Mouse (Mus musculus): ENCODE results near the gene AC134908.4. TPM values are rescaled to one million over a fixed set of nuclear protein-coding genes. Genes with fewer than 3 reads are reported as not detected.
"Not testable (repeated sequence)": the region's sequence is repeated elsewhere in the genome, so short reads cannot be mapped to it uniquely, and the experiment has no call there.

Gene AC134908.4
- polyA plus RNA-seq, 1 experiment, result 2.0 TPM

GRCm38 (mm10) chr17:25808789-25809605, 13.5 kb upstream of the AC134908.4 start, which contains the start of gene Fbxl16:
Gene Fbxl16, plus strand, starts transcription at chr17:25809085.
- peak; percentile 81 to 92 for DNase-seq (ENCODE audit: extremely low spot score in 1 of 2, low spot score in 1 of 2)

- no peak for DNase-seq (ENCODE audit: extremely low spot score in 1 of 2, low spot score in 1 of 2)
Measured at GRCm38 (mm10) chr17:25808028-25808427, 12.6 kb upstream of the AC134908.4 start.

DNA sequence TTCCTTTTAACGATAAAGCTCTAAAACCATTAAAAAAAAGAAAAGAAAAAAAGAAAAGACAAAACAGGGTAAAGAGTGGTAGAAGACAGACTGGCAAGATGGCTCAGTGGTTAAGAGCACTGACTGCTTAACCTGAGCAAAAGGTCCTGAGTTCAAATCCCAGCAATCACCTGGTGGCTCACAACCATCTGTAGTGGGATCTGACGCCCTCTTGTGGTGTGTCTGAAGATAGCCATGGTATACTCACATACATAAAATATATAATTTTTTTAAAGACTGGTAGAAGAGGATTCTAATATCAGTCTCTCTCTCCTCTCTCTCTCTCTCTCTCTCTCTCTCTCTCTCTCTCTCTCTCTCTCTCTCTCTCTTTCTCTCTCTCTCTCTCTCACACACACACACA, 12.0 kb upstream of the AC134908.4 start:
- DNase-seq (ENCODE audit: extremely low spot score in 1 of 2, low spot score in 1 of 2), result not testable (repeated sequence)

GRCm38 (mm10) chr17:25806507-25806906, 11.0 kb upstream of the AC134908.4 start:
- DNase-seq (ENCODE audit: extremely low spot score in 1 of 2, low spot score in 1 of 2), result no peak

GRCm38 (mm10) chr17:25802825-25803517, 7.5 kb upstream of the AC134908.4 start:
- peak; percentile 87 to 88 for DNase-seq (ENCODE audit: extremely low spot score in 1 of 2, low spot score in 1 of 2)

GRCm38 (mm10) chr17:25801029-25801428, 5.6 kb upstream of the AC134908.4 start:
- DNase-seq (ENCODE audit: extremely low spot score in 1 of 2, low spot score in 1 of 2), result peak in 1 of 2 experiments; percentile 89

DNA sequence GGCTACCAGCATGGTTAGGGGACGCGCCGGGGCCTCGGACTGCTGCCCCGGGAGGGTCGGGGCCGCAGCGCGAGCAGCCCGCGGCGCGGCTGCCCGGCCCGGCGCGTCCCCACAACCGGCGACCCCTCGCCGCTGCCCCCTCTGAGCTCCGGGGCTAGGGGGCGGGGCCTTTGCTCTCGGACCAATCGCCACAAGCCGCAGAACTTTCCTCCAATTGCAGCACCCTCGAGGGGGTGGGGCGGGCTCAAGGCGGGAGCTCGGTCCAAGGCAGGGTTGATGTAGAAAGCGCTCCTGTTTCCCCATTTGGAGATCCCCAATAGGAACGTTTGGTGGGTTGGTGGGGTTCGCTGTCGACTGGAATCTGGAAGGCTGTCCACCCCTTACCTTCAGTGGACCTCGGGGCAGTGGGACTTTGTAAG, 1.5 kb upstream of the AC134908.4 start, which contains the start of gene Metrn:
Gene Metrn, minus strand, starts transcription at position 186 of the 419 bp plus-strand sequence.
- peak in 1 of 2 experiments; percentile 75 for DNase-seq (ENCODE audit: extremely low spot score in 1 of 2, low spot score in 1 of 2)

DNA sequence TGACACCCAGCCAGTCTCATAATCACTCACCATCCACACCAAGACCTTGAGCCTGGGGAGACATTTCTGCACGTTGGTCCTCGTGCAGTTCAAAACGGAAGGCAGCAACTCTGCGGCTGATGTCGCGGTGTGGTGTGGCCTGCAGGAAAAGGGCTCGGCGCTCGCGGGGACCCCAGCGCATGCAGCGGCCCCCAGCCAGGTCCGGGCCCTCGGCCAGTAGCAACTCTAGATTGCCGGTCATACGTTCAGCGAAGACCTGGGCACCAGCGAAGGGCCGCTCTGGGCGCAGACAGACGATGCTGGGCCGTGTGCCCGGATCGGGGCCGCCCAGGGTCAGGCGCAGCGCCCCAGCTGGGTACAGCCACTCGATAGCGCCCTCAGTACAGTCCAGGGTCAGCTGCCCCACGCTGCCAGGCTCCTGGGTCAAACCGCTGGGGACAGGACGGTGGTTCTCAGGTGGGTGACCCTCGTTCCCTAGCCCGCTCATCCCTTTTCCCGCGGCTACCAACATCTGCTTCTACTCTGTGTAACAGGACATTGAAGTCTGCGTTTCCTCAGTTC, 832 bp upstream of the AC134908.4 start:
- no peak for DNase-seq (ENCODE audit: extremely low spot score in 1 of 2, low spot score in 1 of 2)

- DNase-seq (ENCODE audit: extremely low spot score in 1 of 2, low spot score in 1 of 2), result no peak
Measured at GRCm38 (mm10) chr17:25794998-25795397, 461 bp downstream of the AC134908.4 start.

- DNase-seq (ENCODE audit: extremely low spot score in 1 of 2, low spot score in 1 of 2), result no peak
Measured at GRCm38 (mm10) chr17:25794197-25794596, 1.3 kb downstream of the AC134908.4 start.

- peak in 1 of 2 experiments; percentile 71 for DNase-seq (ENCODE audit: extremely low spot score in 1 of 2, low spot score in 1 of 2)
Measured at GRCm38 (mm10) chr17:25792615-25793014, 2.8 kb downstream of the AC134908.4 start, which contains the start of gene Fam173a. Gene Fam173a, minus strand, starts transcription at chr17:25792901.

DNA sequence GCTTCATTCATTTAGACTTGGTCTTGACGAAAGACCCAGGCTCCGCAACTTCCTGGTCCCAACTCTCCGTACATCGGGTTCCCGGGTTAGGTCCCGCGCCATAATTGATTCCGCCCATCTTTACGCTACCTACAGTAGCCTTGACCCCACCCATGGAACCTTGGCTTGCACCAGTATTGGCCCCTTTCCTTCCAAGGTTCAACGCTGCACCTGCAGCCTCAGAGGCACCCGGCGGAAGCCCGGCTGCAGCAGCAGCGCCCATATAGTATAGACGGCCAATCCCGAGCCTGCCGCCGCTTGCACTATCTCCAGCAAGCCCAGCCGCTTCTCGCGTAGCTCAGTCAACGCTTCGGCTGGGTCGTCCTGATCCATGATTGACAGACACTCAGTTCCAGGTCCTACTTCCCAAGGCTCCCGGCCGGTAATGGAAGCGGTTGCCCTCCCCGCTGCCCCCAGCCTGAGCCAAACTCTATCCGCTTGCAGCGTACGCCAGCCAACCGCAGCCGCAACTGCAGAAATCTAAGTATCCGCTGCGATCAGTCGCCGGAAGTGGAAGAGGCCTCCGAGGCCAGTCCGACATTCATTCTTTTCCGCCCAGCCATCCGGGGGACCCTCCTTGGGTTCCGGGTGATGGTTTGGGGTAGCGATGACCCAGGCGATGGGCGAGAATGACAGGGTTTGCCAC, 3.5 kb downstream of the AC134908.4 start:
- peak; percentile 64 to 91 for DNase-seq (ENCODE audit: extremely low spot score in 1 of 2, low spot score in 1 of 2)

DNA sequence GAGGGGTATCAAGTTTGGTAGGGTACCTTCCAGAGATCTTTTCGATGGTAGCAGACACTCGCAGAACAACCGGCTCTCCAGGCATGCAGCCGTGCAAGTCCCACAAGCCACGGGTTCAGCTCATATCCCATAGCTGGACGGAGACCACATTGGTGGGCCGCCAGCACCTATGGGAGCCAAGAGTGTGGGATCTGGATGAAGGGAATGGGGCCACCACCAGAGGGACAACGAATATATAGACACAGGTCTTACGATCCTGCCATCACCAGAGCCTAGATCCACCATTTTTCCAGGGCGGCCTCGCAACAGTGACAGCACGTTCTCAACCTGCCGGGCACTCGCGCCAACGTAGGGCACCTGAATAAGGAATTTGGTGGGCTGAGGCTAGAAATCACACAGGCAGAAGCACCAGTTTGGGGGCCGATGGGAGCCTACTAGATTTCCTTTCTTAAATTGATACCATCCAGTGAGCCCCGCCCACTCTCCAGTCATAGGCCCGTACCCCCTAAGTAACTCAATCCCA, 4.1 kb downstream of the AC134908.4 start:
- no peak for DNase-seq (ENCODE audit: extremely low spot score in 1 of 2, low spot score in 1 of 2)

GRCm38 (mm10) chr17:25786781-25787504, 8.5 kb downstream of the AC134908.4 start:
- no peak for DNase-seq (ENCODE audit: extremely low spot score in 1 of 2, low spot score in 1 of 2)

DNA sequence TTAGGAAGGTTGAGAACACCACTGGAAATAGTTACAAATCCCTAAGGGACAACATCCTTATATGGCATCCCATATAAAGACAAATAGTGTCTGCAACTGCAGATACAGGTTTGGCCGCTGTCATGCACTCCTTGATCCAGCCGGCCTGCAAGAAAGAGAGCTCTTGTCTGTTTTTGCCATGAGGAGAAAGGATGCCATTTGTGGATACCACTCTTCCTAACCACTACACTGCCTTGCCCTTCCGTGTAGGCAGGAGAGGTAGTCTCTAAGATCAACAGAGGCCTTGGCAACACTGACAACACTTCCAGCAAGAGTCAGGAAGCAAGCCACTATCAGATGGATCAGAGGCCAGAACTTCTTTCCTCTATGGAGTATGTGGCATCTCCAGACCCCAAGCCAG, 9.2 kb downstream of the AC134908.4 start, which contains the start of gene Ccdc78:
Gene Ccdc78, plus strand, starts transcription at position 301 of the 400 bp plus-strand sequence.
- no peak for DNase-seq (ENCODE audit: extremely low spot score in 1 of 2, low spot score in 1 of 2)

- DNase-seq (ENCODE audit: extremely low spot score in 1 of 2, low spot score in 1 of 2), result peak; percentile 93 to 98
Measured at GRCm38 (mm10) chr17:25785281-25785745, 10.1 kb downstream of the AC134908.4 start, which contains the start of gene Haghl. Gene Haghl, minus strand, starts transcription at chr17:25785673.

- no peak for DNase-seq (ENCODE audit: extremely low spot score in 1 of 2, low spot score in 1 of 2)
Measured at GRCm38 (mm10) chr17:25783861-25784574, 11.4 kb downstream of the AC134908.4 start.

- DNase-seq (ENCODE audit: extremely low spot score in 1 of 2, low spot score in 1 of 2), result no peak
Measured at GRCm38 (mm10) chr17:25783086-25783485, 12.4 kb downstream of the AC134908.4 start.

DNA sequence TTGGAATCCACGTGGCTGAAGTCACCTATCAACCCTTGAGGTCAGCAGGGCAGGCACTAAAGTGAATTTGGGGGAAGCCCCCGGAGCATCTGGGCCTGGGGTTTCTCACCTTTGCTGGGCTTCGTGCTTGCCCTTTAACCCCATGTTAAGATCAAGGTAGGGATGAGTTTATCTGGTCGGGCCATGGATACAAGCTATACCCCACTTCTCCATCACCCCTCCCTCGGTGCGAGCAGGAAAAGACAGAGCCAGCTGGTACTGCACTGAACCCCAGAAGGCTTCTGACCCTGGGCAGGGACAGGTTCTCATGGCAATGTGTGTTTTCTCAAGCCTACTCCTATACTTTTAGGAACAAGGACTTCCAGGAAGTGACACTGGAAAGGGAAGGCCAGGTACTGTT, 14.1 kb downstream of the AC134908.4 start:
- DNase-seq (ENCODE audit: extremely low spot score in 1 of 2, low spot score in 1 of 2), result no peak

Data from frontal cortex, adult 2 months (tissue).